Mouse (Mus musculus) midbrain, embryonic 16.5 days (tissue): ENCODE results near the gene Slpi. TPM values are rescaled to one million over a fixed set of nuclear protein-coding genes. Genes with fewer than 3 reads are reported as not detected.

Source experiments
- ATAC-seq: fragments of 200-750 bp; cut with Nextera tagmentation; 2 replicates; pipeline ENCODE4 v1.8.0; 2017; ENCODE audit warnings: moderate TSS enrichment
- H3K27ac ChIP-seq: fragments of 300-500 bp; sonication (generic); 2 replicates; pipeline ENCODE4 v1.5.1; 2014; ENCODE audit warnings: mild to moderate bottlenecking, low read length, mixed read lengths
- H3K27me3 ChIP-seq: fragments of 300-500 bp; sonication (generic); 2 replicates; pipeline ENCODE4 v1.6.1; 2014; ENCODE audit warnings: low read depth, low read length, mixed read lengths; ENCODE audit not compliant: control insufficient read depth, insufficient read depth
- H3K36me3 ChIP-seq: fragments of 300-500 bp; sonication (generic); 2 replicates; pipeline ENCODE4 v1.6.1; 2014; ENCODE audit warnings: mild to moderate bottlenecking, low read length, moderate library complexity, mixed read lengths; ENCODE audit not compliant: control insufficient read depth, insufficient read depth
- H3K4me1 ChIP-seq: fragments of 300-500 bp; sonication (generic); 2 replicates; pipeline ENCODE4 v1.6.1; 2014; ENCODE audit warnings: mild to moderate bottlenecking, low read length, mixed read lengths; ENCODE audit not compliant: control insufficient read depth, insufficient read depth
- H3K4me2 ChIP-seq: fragments of 300-500 bp; sonication (generic); 2 replicates; pipeline ENCODE4 v1.6.1; 2014; ENCODE audit warnings: mild to moderate bottlenecking, low read length, mixed read lengths
- H3K4me3 ChIP-seq: fragments of 300-500 bp; sonication (generic); 2 replicates; pipeline ENCODE4 v1.5.1; 2014; ENCODE audit warnings: low read depth, mild to moderate bottlenecking, low read length, moderate library complexity, mixed read lengths
- H3K9ac ChIP-seq: fragments of 300-500 bp; sonication (generic); 2 replicates; pipeline ENCODE4 v1.6.1; 2014; ENCODE audit warnings: low read depth, low read length, mixed read lengths
- H3K9me3 ChIP-seq: fragments of 300-500 bp; sonication (generic); replicated peaks from 2 replicates; pipeline ENCODE4 v1.6.1; 2014; ENCODE audit warnings: mild to moderate bottlenecking, low read length, mixed read lengths; ENCODE audit not compliant: control insufficient read depth, poor library complexity, severe bottlenecking
- WGBS: fragments of 180-500 bp; shearing (Covaris S2); extraction: QIAGEN DNeasy Blood & Tissue Kit; methylation state at CpG from one replicate; pipeline ENCODE4 v1.1.7; 2014; 5-methylcytosine and 5-hydroxymethylcytosine counted together
- polyA plus RNA-seq: library from polyadenylated mRNA; unstranded; fragments of >200 nt; fragmentation: Nextera tagmentation; extraction: Ambion mirVana; gene quantifications from 2 replicates; pipeline ENCODE4 v1.2.1, GENCODE M21; 2015

The Slpi gene
- polyA plus RNA-seq, 1 experiment from 2014 or later = not detected

GRCm38 (mm10) chr2:164393126-164393525 lies 4.2 kb upstream of the Slpi start:
- Histone ChIP-seq H3K4me1 (peaks cover 2% of the 10 kb centered on the region; the same call in 1 of the 2 replicates), H3K4me2 (no peak overlapping the region), H3K9ac (no peak overlapping the region), H3K4me3 (no peak overlapping the region), H3K9me3 (0 out of 2 replicates have a peak, but pooled peaks cover 2% of the 10 kb centered on the region), H3K27me3 (peaks cover 4% of the 10 kb centered on the region), H3K27ac (no peak overlapping the region), H3K36me3 (no peaks in the 10 kb centered on the region)
- 82% methylated on average over 29 of the region's 29 CpGs for WGBS
- ATAC-seq = no peak

GRCm38 (mm10) chr2:164389499-164389898 lies 604 bp upstream of the Slpi start:
- 2% methylated on average over 30 of the region's 30 CpGs for WGBS
- peak overlapping the region; percentile 71 for H3K9ac ChIP-seq
- H3K4me1 ChIP-seq = peaks cover 2% of the 10 kb centered on the region; the same call in 1 of the 2 replicates
- no peaks in the 10 kb centered on the region for H3K36me3 ChIP-seq
- peak overlapping the region; percentile 73 for H3K4me2 ChIP-seq
- peak overlapping the region; percentile 56 for H3K4me3 ChIP-seq
- peaks cover 8% of the 10 kb centered on the region for H3K27me3 ChIP-seq
- ATAC-seq = peak; percentile 83
- peak overlapping the region; percentile 43; the same call in 1 of the 2 replicates for H3K27ac ChIP-seq
- no peaks in the 10 kb centered on the region for H3K9me3 ChIP-seq

GRCm38 (mm10) chr2:164386953-164387352 lies 1.9 kb downstream of the Slpi start:
- Histone ChIP-seq H3K27ac (no peak overlapping the region), H3K36me3 (no peaks in the 10 kb centered on the region), H3K27me3 (peaks cover 8% of the 10 kb centered on the region), H3K9ac (no peak overlapping the region), H3K4me2 (no peak overlapping the region), H3K4me3 (no peak overlapping the region), H3K9me3 (no peaks in the 10 kb centered on the region), H3K4me1 (peaks cover 2% of the 10 kb centered on the region; the same call in 1 of the 2 replicates)
- 27% methylated on average over 8 of the region's 8 CpGs for WGBS
- no peak for ATAC-seq

- no peak overlapping the region for H3K27ac ChIP-seq
- H3K36me3 ChIP-seq = no peaks in the 10 kb centered on the region
- ATAC-seq = peak; percentile 77
- H3K4me1 ChIP-seq = peaks cover 2% of the 10 kb centered on the region; the same call in 1 of the 2 replicates
- 9% methylated on average over 17 of the region's 18 CpGs for WGBS
- no peak overlapping the region for H3K9ac ChIP-seq
- H3K27me3 ChIP-seq = peaks cover 8% of the 10 kb centered on the region
- H3K4me2 ChIP-seq = peak overlapping the region; percentile 18
- H3K9me3 ChIP-seq = no peaks in the 10 kb centered on the region
- no peak overlapping the region for H3K4me3 ChIP-seq
Observed at GRCm38 (mm10) chr2:164385927-164386763, 2.8 kb downstream of the Slpi start.

GRCm38 (mm10) chr2:164383656-164384399 lies 5.1 kb downstream of the Slpi start:
- H3K27me3 ChIP-seq = peaks cover 8% of the 10 kb centered on the region
- no peak for ATAC-seq

GRCm38 (mm10) chr2:164382971-164383370 lies 5.9 kb downstream of the Slpi start:
- Histone ChIP-seq H3K9me3 (no peaks in the 10 kb centered on the region), H3K4me1 (no peaks in the 10 kb centered on the region), H3K4me3 (no peak overlapping the region), H3K36me3 (no peaks in the 10 kb centered on the region), H3K4me2 (no peak overlapping the region), H3K9ac (no peak overlapping the region), H3K27me3 (peaks cover 5% of the 10 kb centered on the region), H3K27ac (no peak overlapping the region)
- WGBS = 94% methylated on average over 3 of the region's 3 CpGs
- no peak for ATAC-seq

More at GRCm38 (mm10) chr2:164383656-164384399, 5.1 kb downstream of the Slpi start:
- Histone ChIP-seq H3K4me2 (no peak overlapping the region), H3K4me3 (no peak overlapping the region), H3K9ac (no peak overlapping the region), H3K27ac (no peak overlapping the region), H3K4me1 (no peaks in the 10 kb centered on the region), H3K36me3 (no peaks in the 10 kb centered on the region), H3K9me3 (no peaks in the 10 kb centered on the region)
- WGBS = 67% methylated on average over 11 of the region's 11 CpGs

GRCm38 (mm10) chr2:164381726-164382125 lies 7.2 kb downstream of the Slpi start:
- H3K9me3 ChIP-seq = no peaks in the 10 kb centered on the region
- no peak overlapping the region for H3K9ac ChIP-seq
- no peaks in the 10 kb centered on the region for H3K4me1 ChIP-seq
- H3K27ac ChIP-seq = no peak overlapping the region
- no peak for ATAC-seq
- H3K27me3 ChIP-seq = no peaks in the 10 kb centered on the region; the same call in 1 of the 2 replicates
- H3K4me3 ChIP-seq = no peak overlapping the region
- no peaks in the 10 kb centered on the region for H3K36me3 ChIP-seq
- WGBS = 75% methylated on average over 8 of the region's 8 CpGs
- H3K4me2 ChIP-seq = no peak overlapping the region

- H3K27me3 ChIP-seq = no peaks in the 10 kb centered on the region
- H3K4me3 ChIP-seq = no peak overlapping the region
- H3K4me1 ChIP-seq = no peaks in the 10 kb centered on the region
- no peaks in the 10 kb centered on the region for H3K9me3 ChIP-seq
- WGBS = 93% methylated on average over 15 of the region's 15 CpGs
- H3K27ac ChIP-seq = no peak overlapping the region
- no peak overlapping the region for H3K4me2 ChIP-seq
- ATAC-seq = no peak
- no peak overlapping the region for H3K9ac ChIP-seq
- no peaks in the 10 kb centered on the region for H3K36me3 ChIP-seq
Observed at GRCm38 (mm10) chr2:164377478-164378426, 11.1 kb downstream of the Slpi start.
